Mouse (Mus musculus): ENCODE data around the gene Trnt1. TPM values are rescaled to one million over a fixed set of nuclear protein-coding genes. Genes with fewer than 3 reads are reported as not detected.

Gene Trnt1
- polyA plus RNA-seq, 1 experiment from 2014 or later: 68.5 TPM

DNA sequence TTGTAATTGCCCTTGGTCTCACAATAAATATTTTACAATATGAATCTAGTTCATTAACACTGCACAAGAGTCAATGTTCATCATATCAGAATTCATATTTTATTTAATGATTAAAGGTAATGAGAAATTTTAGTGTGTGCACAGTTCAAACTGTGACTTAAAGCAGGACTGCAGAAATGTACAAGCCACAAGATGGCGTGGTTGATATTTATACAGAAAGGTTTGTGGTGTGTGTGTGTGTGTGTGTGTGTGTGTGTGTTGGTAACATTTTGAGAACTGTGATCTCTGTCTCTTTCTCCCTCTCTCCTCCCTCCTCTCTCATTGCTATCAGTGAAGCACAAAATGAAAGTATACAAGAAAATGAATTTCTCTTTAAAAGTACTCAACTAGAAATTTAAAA is 53.4 kb downstream of the Trnt1 start:
- Histone ChIP-seq H3K9ac (replicated peaks) (no peak overlapping the region), H3K36me3 (no peaks in the 10 kb centered on the region), H3K27ac (no peak overlapping the region), H3K27me3 (no peaks in the 10 kb centered on the region), H3K9me3 (no peaks in the 10 kb centered on the region), H3K4me2 (replicated peaks) (no peak overlapping the region), H3K4me1 (replicated peaks) (no peaks in the 10 kb centered on the region), H3K4me3 (replicated peaks) (no peak overlapping the region)
- ATAC-seq: no peak
- WGBS: 48% methylated on average over 1 of the region's 1 CpGs

Other genes with a start within 250 kb of the Trnt1 start
- gene Il5ra, start 20.1 kb upstream of the Trnt1 start, polyA plus RNA-seq (2015; fragmentation: Nextera tagmentation; extraction: Ambion mirVana): 0.12 TPM in 1 of 2 replicates, not detected in the other
- gene Crbn, start 31.0 kb downstream of the Trnt1 start, polyA plus RNA-seq (2015; fragmentation: Nextera tagmentation; extraction: Ambion mirVana): 59.4 and 64.7 TPM in 2 replicates

All from midbrain, embryonic 13.5 days (tissue).